Mouse (Mus musculus) cerebral cortex, adult 2 months (tissue): ENCODE data around the gene Bok.

Source experiments
- WGBS: fragments of 180-500 bp; shearing (Covaris S2); methylation state at CpG from one replicate; pipeline ENCODE4 v1.1.7; 2018; 5-methylcytosine and 5-hydroxymethylcytosine counted together

The Bok gene

DNA sequence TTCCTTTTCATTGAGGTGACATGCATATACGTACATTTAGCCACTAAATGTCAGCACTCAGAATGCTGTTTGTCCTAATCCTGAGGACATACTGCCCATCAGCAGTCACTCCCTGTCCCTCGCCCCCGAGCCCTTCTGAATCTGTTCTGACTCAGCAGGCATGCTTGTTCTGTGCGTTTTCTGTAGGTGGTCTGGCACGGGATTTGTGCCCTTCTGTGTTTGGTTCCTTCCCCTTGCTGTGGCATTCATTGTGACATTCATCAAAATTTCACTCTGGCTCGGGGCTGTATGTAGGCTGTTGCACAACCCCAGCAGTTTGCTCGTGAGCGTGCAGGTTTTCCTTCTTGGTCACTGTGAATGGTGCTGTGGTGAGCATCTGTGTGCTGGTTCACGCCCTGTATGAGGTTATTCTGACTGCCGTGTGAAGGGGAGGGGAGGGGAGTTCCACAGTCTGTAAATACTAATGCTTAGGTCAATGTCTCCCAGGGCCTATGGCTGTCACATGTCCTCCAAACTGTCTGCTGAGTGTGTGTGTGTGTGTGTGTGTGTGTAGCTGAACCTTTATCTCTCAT, 6.4 kb downstream of the Bok start:
- 46% methylated on average over 10 of the region's 10 CpGs for WGBS

GRCm38 (mm10) chr1:93692773-93693172, 7.3 kb downstream of the Bok start:
- WGBS: 96% methylated on average over 9 of the region's 9 CpGs

GRCm38 (mm10) chr1:93693502-93693901, 8.0 kb downstream of the Bok start:
- 89% methylated on average over 3 of the region's 3 CpGs for WGBS

DNA sequence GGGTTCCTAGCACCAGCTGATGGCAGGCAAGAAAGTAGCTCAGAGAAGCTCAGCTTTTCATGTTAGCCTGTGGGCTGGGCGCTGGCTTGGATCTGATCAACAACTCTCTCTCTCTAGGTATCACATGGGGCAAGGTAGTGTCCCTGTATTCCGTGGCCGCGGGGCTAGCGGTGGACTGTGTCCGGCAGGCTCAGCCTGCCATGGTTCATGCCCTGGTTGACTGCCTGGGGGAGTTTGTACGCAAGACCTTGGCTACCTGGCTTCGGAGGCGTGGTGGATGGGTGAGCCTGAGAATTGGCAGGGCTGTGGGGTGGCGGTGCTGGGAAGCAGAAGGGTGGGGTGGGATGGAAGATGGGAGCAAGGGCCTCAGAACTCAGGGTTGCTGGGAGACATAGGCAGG, 8.5 kb downstream of the Bok start:
- WGBS: 98% methylated on average over 10 of the region's 10 CpGs

DNA sequence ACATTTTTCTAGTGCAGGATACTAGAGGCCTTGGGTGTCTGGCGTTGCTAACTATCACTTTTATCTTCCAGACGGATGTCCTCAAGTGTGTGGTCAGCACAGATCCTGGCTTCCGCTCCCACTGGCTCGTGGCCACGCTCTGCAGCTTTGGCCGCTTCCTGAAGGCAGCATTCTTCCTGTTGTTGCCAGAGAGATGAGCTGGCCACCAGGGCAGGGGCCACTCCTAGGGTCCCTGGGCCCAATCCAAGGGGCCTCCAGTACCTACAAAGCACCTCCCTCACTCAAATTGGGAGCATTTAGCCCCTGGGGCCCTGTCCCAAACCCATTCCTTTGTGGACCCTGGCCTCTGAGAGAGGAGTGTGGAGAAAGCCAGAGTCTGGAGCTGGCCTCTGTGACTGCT, 9.5 kb downstream of the Bok start:
- WGBS: 57% methylated on average over 6 of the region's 6 CpGs

DNA sequence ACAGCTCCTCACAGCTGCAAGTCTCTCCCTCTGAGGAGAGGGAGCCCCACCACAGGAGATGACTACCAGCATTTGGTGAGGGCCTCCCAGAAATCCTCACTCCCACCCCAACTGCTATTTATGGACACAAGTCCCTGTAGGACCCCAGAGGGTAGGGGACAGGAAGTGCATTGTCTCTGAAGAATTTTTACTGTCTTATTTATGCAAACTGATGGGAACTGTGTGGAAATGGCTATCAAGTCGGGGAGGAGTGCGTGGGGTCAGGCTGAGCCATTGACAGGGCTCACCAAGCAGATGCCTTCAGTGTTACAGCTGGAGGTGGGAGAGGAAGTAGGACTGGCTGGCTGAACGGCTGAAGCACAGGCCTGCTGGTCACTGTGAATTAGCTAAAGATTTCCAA, 11.9 kb downstream of the Bok start:
- WGBS: 60% methylated on average over 3 of the region's 3 CpGs

- WGBS: 41% methylated on average over 4 of the region's 4 CpGs
Observed at GRCm38 (mm10) chr1:93699159-93699558, 13.7 kb downstream of the Bok start.

DNA sequence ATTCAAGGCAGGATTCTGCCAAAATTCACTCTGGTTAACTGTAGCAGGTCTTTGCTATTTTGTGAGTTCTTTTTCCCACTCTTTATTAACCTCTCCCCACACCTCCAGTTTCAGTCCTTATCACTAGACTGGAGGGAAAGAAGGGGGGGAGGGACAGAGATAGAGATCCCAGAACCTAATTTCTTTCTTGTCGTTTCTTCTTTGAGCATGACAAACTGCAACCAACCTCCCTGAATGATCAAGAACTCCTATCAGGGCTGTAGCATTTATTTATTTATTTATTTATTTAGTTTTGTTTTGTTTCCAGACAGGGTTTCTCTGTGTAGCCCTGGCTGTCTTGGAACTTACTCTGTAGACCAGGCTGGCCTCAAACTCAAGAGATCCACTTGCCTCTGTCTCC, 16.6 kb downstream of the Bok start:
- WGBS: 100% methylated on average over 1 of the region's 1 CpGs

GRCm38 (mm10) chr1:93703472-93704048, 18.1 kb downstream of the Bok start:
- WGBS: 90% methylated on average over 10 of the region's 10 CpGs

DNA sequence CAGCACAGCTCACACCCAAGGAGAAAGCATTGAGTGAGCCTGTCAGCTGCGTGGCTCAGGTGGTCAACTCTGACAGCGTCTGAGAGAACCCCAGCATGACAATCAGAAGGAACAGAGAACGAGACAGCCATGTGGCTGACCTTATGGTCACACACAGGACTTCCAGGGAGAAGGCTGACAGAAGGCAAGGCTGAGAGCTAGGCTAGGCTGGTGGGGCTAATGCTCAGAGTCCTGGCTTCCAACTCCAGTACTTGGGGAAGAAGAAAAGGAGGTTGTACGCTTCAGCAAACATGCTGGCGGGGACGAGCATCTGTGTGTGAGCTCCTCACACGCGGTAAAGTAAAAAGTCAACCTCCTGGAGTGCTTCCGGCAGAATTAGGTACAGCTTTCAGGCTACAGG, 18.9 kb downstream of the Bok start:
- WGBS: 83% methylated on average over 9 of the region's 9 CpGs

DNA sequence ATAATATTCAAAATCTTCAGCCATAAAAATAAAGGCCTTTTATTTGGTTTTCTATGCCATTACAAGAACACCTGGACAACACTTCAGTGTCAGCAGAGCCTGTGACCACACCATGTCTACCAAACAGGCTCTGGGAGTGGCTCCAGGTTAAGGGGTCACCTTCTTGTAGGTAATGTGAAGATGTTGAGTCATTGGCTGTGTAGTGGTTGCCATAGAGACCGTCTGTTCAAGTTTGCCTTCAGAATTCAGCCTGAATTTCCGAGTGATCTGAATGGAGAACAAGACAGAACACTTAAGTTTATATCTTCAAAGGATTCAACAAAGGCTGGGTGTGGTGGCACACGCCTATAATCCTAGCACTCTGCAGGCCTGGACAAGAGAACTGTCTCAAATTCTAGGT, 19.9 kb downstream of the Bok start:
- WGBS: 66% methylated on average over 3 of the region's 3 CpGs

- 87% methylated on average over 2 of the region's 2 CpGs for WGBS
Observed at GRCm38 (mm10) chr1:93716166-93716565, 30.7 kb downstream of the Bok start.

GRCm38 (mm10) chr1:93721557-93721956, 36.1 kb downstream of the Bok start:
- 75% methylated on average over 7 of the region's 7 CpGs for WGBS

- WGBS: 86% methylated on average over 3 of the region's 3 CpGs
Observed at GRCm38 (mm10) chr1:93724623-93725022, 39.2 kb downstream of the Bok start.

DNA sequence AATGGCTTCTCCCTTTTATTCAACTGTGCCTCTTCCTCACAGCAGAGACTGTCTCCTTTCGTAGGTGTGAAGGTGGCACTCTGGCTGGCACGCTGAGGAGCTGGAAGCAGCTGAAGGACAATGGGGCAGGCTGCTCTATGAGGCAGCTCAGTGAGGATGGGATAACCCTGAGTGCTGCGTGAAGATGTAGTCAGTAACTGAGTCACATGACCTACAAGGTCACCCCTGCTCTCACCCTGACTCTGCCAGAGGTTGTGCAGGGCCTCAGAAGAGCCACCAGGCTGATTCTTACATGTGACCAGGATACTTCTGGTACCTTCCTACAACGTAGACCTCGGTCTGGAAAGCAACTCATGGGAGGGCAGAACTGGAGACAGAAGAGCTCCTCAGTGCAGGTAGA, 40.2 kb downstream of the Bok start:
- WGBS: 76% methylated on average over 5 of the region's 5 CpGs

DNA sequence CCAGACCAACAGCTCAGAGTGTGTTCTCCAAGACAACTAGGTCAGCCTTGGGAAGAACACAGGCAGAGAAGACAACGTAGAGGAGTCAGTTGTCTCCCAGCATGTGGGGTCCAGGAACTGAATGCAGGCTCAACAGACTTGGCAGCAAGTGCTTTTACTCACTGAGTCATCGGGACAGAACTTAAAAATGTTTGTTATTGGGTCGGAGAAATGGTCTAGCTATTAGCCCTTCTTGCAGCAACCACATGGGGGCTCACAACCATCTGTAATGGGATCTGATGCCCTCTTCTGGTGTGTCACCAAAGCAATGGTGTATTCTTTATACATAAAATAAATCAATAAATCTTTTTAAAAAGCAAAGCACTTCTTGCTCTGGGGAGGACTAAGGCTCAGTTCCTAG, 40.7 kb downstream of the Bok start:
- WGBS: 36% methylated on average over 3 of the region's 3 CpGs

DNA sequence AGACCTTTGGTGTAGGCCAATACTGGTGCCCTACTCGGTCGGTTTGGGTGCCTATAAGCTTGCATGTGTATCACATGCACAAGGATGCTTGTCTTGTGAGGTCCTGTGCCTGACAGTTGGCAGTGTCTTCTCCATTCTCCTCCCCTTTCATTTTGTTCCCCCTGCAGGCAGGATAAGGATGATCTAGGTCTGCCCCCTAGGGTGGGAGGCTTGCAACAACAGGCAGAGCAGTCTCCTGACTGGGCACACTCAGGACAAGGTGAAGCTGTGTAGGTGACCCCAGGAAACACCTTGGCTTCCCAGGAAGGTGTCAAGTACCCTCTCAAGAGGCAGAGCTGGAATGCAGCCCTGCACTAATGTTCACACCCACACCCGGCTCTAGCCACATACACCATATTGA, 41.5 kb downstream of the Bok start:
- 71% methylated on average over 3 of the region's 3 CpGs for WGBS

GRCm38 (mm10) chr1:93731103-93731502, 45.6 kb downstream of the Bok start:
- 78% methylated on average over 5 of the region's 5 CpGs for WGBS

- 16% methylated on average over 3 of the region's 3 CpGs for WGBS
Observed at GRCm38 (mm10) chr1:93731880-93732281, 46.4 kb downstream of the Bok start.

- 80% methylated on average over 3 of the region's 3 CpGs for WGBS
Observed at GRCm38 (mm10) chr1:93735859-93736258, 50.4 kb downstream of the Bok start.

DNA sequence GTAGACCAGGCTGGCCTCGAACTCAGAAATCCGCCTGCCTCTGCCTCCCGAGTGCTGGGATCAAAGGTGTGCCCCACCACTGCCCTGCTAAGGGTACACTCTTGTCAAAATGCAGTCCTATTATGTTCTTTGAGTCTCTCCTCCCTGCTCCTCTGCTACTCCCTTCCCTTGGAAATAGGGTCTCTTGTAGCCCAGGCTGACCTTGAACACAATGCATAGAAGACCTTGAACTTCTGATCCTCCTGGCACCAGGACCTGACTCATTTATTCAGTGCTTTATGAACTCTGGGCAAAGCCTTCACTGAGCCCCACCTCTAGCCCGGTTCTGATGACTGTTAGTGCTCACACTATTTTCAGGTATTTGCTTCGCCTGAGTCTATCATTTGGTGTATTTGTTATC, 52.3 kb downstream of the Bok start:
- WGBS: 96% methylated on average over 5 of the region's 5 CpGs

GRCm38 (mm10) chr1:93740671-93741070, 55.2 kb downstream of the Bok start:
- 84% methylated on average over 2 of the region's 2 CpGs for WGBS

DNA sequence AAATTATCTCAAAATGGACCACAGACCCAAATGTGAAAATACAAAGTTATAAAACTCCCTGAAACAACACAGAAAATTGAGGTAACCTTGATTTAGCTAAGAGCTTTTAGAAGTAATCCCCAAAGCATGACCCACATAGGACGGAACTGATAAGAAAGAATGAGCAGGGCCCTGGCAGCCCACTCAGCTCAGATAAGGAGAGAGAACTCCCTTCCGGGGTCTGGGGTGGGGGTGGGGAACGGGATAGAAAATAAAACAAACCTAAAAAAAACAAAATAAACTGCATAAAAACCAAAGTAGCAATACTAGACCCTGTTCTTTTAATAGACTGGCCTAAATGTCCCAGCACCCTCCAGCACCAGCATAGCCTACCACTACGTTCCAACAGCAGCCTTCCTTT, 56.5 kb downstream of the Bok start:
- 80% methylated on average over 4 of the region's 4 CpGs for WGBS
